Mouse (Mus musculus) limb, embryonic 11.5 days (tissue): ENCODE measurements at regions not wholly inside any gene's neighbourhood (a gene's known extent, or its start where the extent isn't known, plus 50 kb on each side); places are given as distances from the start of the nearest gene placed in this dataset.

ENCODE experiments used
- ATAC-seq: fragments of 200-750 bp; cut with Nextera tagmentation; 2 replicates; pipeline ENCODE4 v1.8.0; 2017; ENCODE audit warnings: low read depth; ENCODE audit not compliant: insufficient number of reproducible peaks, low FRiP score, low TSS enrichment
- DNase-seq: peaks from one replicate; pipeline ENCODE4 v3.0.0-alpha.2; 2015; ENCODE audit warnings: low spot score
- H3K27ac ChIP-seq: fragments of 300-500 bp; sonication (generic); replicated peaks from 2 replicates; pipeline ENCODE4 v1.5.1; 2014; ENCODE audit warnings: low read depth, mild to moderate bottlenecking, low read length
- H3K27me3 ChIP-seq: fragments of 300-500 bp; sonication (generic); 2 replicates; pipeline ENCODE4 v1.6.1; 2014; ENCODE audit warnings: mild to moderate bottlenecking, low read length, mixed read lengths; ENCODE audit not compliant: control insufficient read depth, insufficient read depth
- H3K36me3 ChIP-seq: fragments of 300-500 bp; sonication (generic); 2 replicates; pipeline ENCODE4 v1.6.1; 2014; ENCODE audit warnings: mild to moderate bottlenecking, low read length, moderate library complexity, mixed read lengths; ENCODE audit not compliant: control insufficient read depth, insufficient read depth
- H3K4me1 ChIP-seq: fragments of 300-500 bp; sonication (generic); 2 replicates; pipeline ENCODE4 v1.6.1; 2014; ENCODE audit warnings: low read length, mixed read lengths; ENCODE audit not compliant: control insufficient read depth, insufficient read depth
- H3K4me2 ChIP-seq: fragments of 300-500 bp; sonication (generic); 2 replicates; pipeline ENCODE4 v1.6.1; 2014; ENCODE audit warnings: low read depth, mild to moderate bottlenecking, moderate library complexity; ENCODE audit not compliant: severe bottlenecking
- H3K4me3 ChIP-seq: fragments of 300-500 bp; sonication (generic); 2 replicates; pipeline ENCODE4 v1.5.1; 2014; ENCODE audit warnings: low read depth, low read length
- H3K9ac ChIP-seq: fragments of 300-500 bp; sonication (generic); 2 replicates; pipeline ENCODE4 v1.6.1; 2014; ENCODE audit warnings: mild to moderate bottlenecking, low read length
- H3K9me3 ChIP-seq: fragments of 300-500 bp; sonication (generic); 2 replicates; pipeline ENCODE4 v1.6.1; 2016; ENCODE audit warnings: low read length; ENCODE audit not compliant: control insufficient read depth
- WGBS: fragments of 180-500 bp; shearing (Covaris S2); extraction: QIAGEN DNeasy Blood & Tissue Kit; methylation state at CpG from one replicate; pipeline ENCODE4 v1.1.7; 2014; 5-methylcytosine and 5-hydroxymethylcytosine counted together

- no peak overlapping the region for H3K9ac ChIP-seq
- no peaks in the 10 kb centered on the region for H3K4me1 ChIP-seq
- no peak overlapping the region for H3K27ac ChIP-seq
- no peak overlapping the region for H3K4me2 ChIP-seq
- no peak overlapping the region for H3K4me3 ChIP-seq
- H3K9me3 ChIP-seq, result no peaks in the 10 kb centered on the region
- no peak for DNase-seq
- no peaks in the 10 kb centered on the region for H3K36me3 ChIP-seq
- 87% methylated on average over 1 of the region's 1 CpGs for WGBS
- ATAC-seq, result no peak
- H3K27me3 ChIP-seq, result no peaks in the 10 kb centered on the region
Observed at GRCm38 (mm10) chr12:64393106-64393505, 81.4 kb downstream of the Fscb start.

GRCm38 (mm10) chr12:64389766-64390445 lies 84.6 kb downstream of the Fscb start:
- Histone ChIP-seq H3K4me1 (no peaks in the 10 kb centered on the region), H3K9ac (no peak overlapping the region), H3K36me3 (no peaks in the 10 kb centered on the region), H3K4me3 (no peak overlapping the region), H3K27ac (no peak overlapping the region), H3K9me3 (no peaks in the 10 kb centered on the region), H3K27me3 (no peaks in the 10 kb centered on the region), H3K4me2 (no peak overlapping the region)
- DNase-seq (no peak), ATAC-seq (0 out of 2 replicates have a peak, but pooled peaks have one; percentile 31)
- WGBS, result 72% methylated on average over 9 of the region's 9 CpGs

GRCm38 (mm10) chr12:64364941-64365340 lies 109.5 kb downstream of the Fscb start:
- 76% methylated on average over 3 of the region's 3 CpGs for WGBS
- no peak overlapping the region for H3K27ac ChIP-seq
- no peaks in the 10 kb centered on the region for H3K27me3 ChIP-seq

GRCm38 (mm10) chr12:64361592-64362116 lies 112.8 kb downstream of the Fscb start:
- ATAC-seq, result no peak
- DNase-seq, result no peak
- H3K9me3 ChIP-seq, result no peaks in the 10 kb centered on the region
- 65% methylated on average over 2 of the region's 2 CpGs for WGBS
- H3K36me3 ChIP-seq, result no peaks in the 10 kb centered on the region
- no peak overlapping the region for H3K4me2 ChIP-seq
- no peaks in the 10 kb centered on the region for H3K27me3 ChIP-seq
- no peak overlapping the region for H3K4me3 ChIP-seq
- H3K27ac ChIP-seq, result no peak overlapping the region
- H3K9ac ChIP-seq, result no peak overlapping the region
- no peaks in the 10 kb centered on the region for H3K4me1 ChIP-seq

More at GRCm38 (mm10) chr12:64364941-64365340, 109.5 kb downstream of the Fscb start:
- H3K4me2 ChIP-seq, result no peak overlapping the region
- DNase-seq (no peak), ATAC-seq (no peak)
- H3K4me1 ChIP-seq, result no peaks in the 10 kb centered on the region
- H3K9ac ChIP-seq, result no peak overlapping the region
- no peaks in the 10 kb centered on the region for H3K9me3 ChIP-seq
- H3K4me3 ChIP-seq, result no peak overlapping the region
- H3K36me3 ChIP-seq, result no peaks in the 10 kb centered on the region

GRCm38 (mm10) chr12:64360698-64361097 lies 113.8 kb downstream of the Fscb start:
- no peak for DNase-seq
- Histone ChIP-seq H3K27ac (no peak overlapping the region), H3K9ac (no peak overlapping the region), H3K4me2 (no peak overlapping the region), H3K9me3 (no peaks in the 10 kb centered on the region), H3K36me3 (no peaks in the 10 kb centered on the region), H3K4me1 (no peaks in the 10 kb centered on the region), H3K27me3 (no peaks in the 10 kb centered on the region), H3K4me3 (no peak overlapping the region)
- ATAC-seq, result no peak

- ATAC-seq (no peak), DNase-seq (no peak)
- H3K9ac ChIP-seq, result no peak overlapping the region
- no peaks in the 10 kb centered on the region for H3K4me1 ChIP-seq
- no peaks in the 10 kb centered on the region for H3K36me3 ChIP-seq
- no peak overlapping the region for H3K4me3 ChIP-seq
- no peaks in the 10 kb centered on the region for H3K9me3 ChIP-seq
- 75% methylated on average over 1 of the region's 1 CpGs for WGBS
- H3K27me3 ChIP-seq, result no peaks in the 10 kb centered on the region
- H3K27ac ChIP-seq, result no peak overlapping the region
- no peak overlapping the region for H3K4me2 ChIP-seq
Observed at GRCm38 (mm10) chr12:64343745-64344144, 130.7 kb downstream of the Fscb start.

- no peak overlapping the region for H3K4me2 ChIP-seq
- no peak overlapping the region for H3K27ac ChIP-seq
- no peaks in the 10 kb centered on the region for H3K36me3 ChIP-seq
- H3K4me3 ChIP-seq, result no peak overlapping the region
- DNase-seq, result no peak
- H3K9ac ChIP-seq, result no peak overlapping the region
- no peak for ATAC-seq
- no peaks in the 10 kb centered on the region for H3K4me1 ChIP-seq
- H3K9me3 ChIP-seq, result no peaks in the 10 kb centered on the region
- no peaks in the 10 kb centered on the region for H3K27me3 ChIP-seq
Observed at GRCm38 (mm10) chr12:64335167-64335566, 139.3 kb downstream of the Fscb start.
